Mouse (Mus musculus): ENCODE measurements around the gene Ccdc24. TPM values are rescaled to one million over a fixed set of nuclear protein-coding genes. Genes with fewer than 3 reads are reported as not detected.

Gene Ccdc24
- total and polyA plus RNA-seq, 3 experiments, result 0.19 to 0.36 TPM; not detected in 1

GRCm38 (mm10) chr4:117893376-117893775 is 21.0 kb upstream of the Ccdc24 start:
- H3K27me3 ChIP-seq (ENCODE audit: control insufficient read depth in 1 of 2, insufficient read depth in 2 of 2, low read length in 2 of 2), result no peaks in the 10 kb centered on the region
- H3K9me3 ChIP-seq (replicated peaks; ENCODE audit: insufficient read depth, low read length), result no peaks in the 10 kb centered on the region
- peaks cover 10% of the 10 kb centered on the region for H3K79me2 ChIP-seq (ENCODE audit: control insufficient read depth, insufficient read depth, low read length, poor library complexity)
- H3K4me1 ChIP-seq (ENCODE audit: control insufficient read depth in 1 of 2, insufficient read depth in 2 of 2, low read length in 2 of 2), result peaks cover 0 to 4% of the 10 kb centered on the region in 2 experiments; a peak in 2 of 4 replicates
- H3K27ac ChIP-seq (ENCODE audit: control insufficient read depth, low read depth, low read length), result no peak overlapping the region
- H3K9ac ChIP-seq (ENCODE audit: control insufficient read depth, low read depth, low read length, poor library complexity, severe bottlenecking), result no peak overlapping the region
- no peak overlapping the region for H3K4me3 ChIP-seq (ENCODE audit: control insufficient read depth in 1 of 2, insufficient read depth in 1 of 2, low read depth in 2 of 2, low read length in 2 of 2)
- no peaks in the 10 kb centered on the region for H3K36me3 ChIP-seq (ENCODE audit: control insufficient read depth in 1 of 2, insufficient read depth in 2 of 2, low read length in 2 of 2)
- DNase-seq (ENCODE audit: low read depth, low spot score), result peak; percentile 79
- TF ChIP-seq HCFC1 (IDR thresholded peaks at IDR 0.05; ENCODE audit: low read depth, low read length), result peak; percentile 31; the same call in 1 of the 2 replicates
- no peak for TF ChIP-seq MAZ (IDR thresholded peaks at IDR 0.05; ENCODE audit: low read depth, low read length)
- peak; percentile 99 for TF ChIP-seq SIN3A (IDR thresholded peaks at IDR 0.05; ENCODE audit: low read length)
- no peak for TF ChIP-seq UBTF (IDR thresholded peaks at IDR 0.05; ENCODE audit: borderline replicate concordance, insufficient read depth, low read depth, low read length)
- no peak for TF ChIP-seq MYB (IDR thresholded peaks at IDR 0.05; ENCODE audit: low read depth, low read length)
- TF ChIP-seq POLR2AphosphoS2 (IDR thresholded peaks at IDR 0.05; ENCODE audit: low read length), result no peak
- no peak for TF ChIP-seq NRF1 (IDR thresholded peaks at IDR 0.05; ENCODE audit: insufficient read depth, low read depth, low read length, poor library complexity, severe bottlenecking)
- TF ChIP-seq KAT2A (conservative IDR thresholded peaks at IDR 0.05; ENCODE audit: low read depth, low read length), result no peak
- no peak for TF ChIP-seq ELF1 (IDR thresholded peaks at IDR 0.05; ENCODE audit: low read depth, low read length)
- no peak for TF ChIP-seq USF2 (IDR thresholded peaks at IDR 0.05; ENCODE audit: borderline replicate concordance in 1 of 2, insufficient read depth in 1 of 2, low read depth in 1 of 2, low read length in 2 of 2)
- TF ChIP-seq SMC3 (IDR thresholded peaks at IDR 0.05; ENCODE audit: low read depth, low read length), result peak; percentile 15; the same call in 1 of the 2 replicates
- TF ChIP-seq MXI1 (IDR thresholded peaks at IDR 0.05; ENCODE audit: low read depth, low read length), result peak; percentile 85
- TF ChIP-seq TAL1 (IDR thresholded peaks at IDR 0.05; ENCODE audit: low read length), result no peak
- no peak for TF ChIP-seq CTCF (IDR thresholded peaks at IDR 0.05 in 2 of 3, conservative IDR thresholded peaks at IDR 0.05 in 1 of 3; ENCODE audit: control insufficient read depth in 1 of 3, insufficient read depth in 1 of 3, low read depth in 2 of 3, low read length in 3 of 3, poor library complexity in 1 of 3, severe bottlenecking in 1 of 3)
- no peak for TF ChIP-seq MYC (IDR thresholded peaks at IDR 0.05; ENCODE audit: low read depth, low read length)

GRCm38 (mm10) chr4:117891738-117892161 is 19.4 kb upstream of the Ccdc24 start, which contains the start of gene Dph2:
Gene Dph2, minus strand, starts transcription at chr4:117892032.
- Histone ChIP-seq H3K27me3 (ENCODE audit: control insufficient read depth in 1 of 2, insufficient read depth in 2 of 2, low read length in 2 of 2) (no peaks in the 10 kb centered on the region), H3K36me3 (ENCODE audit: control insufficient read depth in 1 of 2, insufficient read depth in 2 of 2, low read length in 2 of 2) (no peaks in the 10 kb centered on the region), H3K9me3 (replicated peaks; ENCODE audit: insufficient read depth, low read length) (no peaks in the 10 kb centered on the region), H3K9ac (ENCODE audit: control insufficient read depth, low read depth, low read length, poor library complexity, severe bottlenecking) (peak within 1 kb of the TSS; percentile 79), H3K79me2 (ENCODE audit: control insufficient read depth, insufficient read depth, low read length, poor library complexity) (peaks cover 13% of the 10 kb centered on the region), H3K27ac (ENCODE audit: control insufficient read depth, low read depth, low read length) (0 out of 2 replicates have a peak within 1 kb of the TSS, but pooled peaks have one; percentile 17), H3K4me3 (ENCODE audit: control insufficient read depth in 1 of 2, insufficient read depth in 1 of 2, low read depth in 2 of 2, low read length in 2 of 2) (peak within 1 kb of the TSS; percentile 88 to 91), H3K4me1 (ENCODE audit: control insufficient read depth in 1 of 2, insufficient read depth in 2 of 2, low read length in 2 of 2) (peaks cover 0 to 4% of the 10 kb centered on the region in 2 experiments; a peak in 2 of 4 replicates)
- peak; percentile 95 for DNase-seq (ENCODE audit: low read depth, low spot score)
- TF ChIP-seq RCOR1 (IDR thresholded peaks at IDR 0.05; ENCODE audit: low read depth, low read length), result no peak
- peak; percentile 92 for TF ChIP-seq MYC (IDR thresholded peaks at IDR 0.05; ENCODE audit: low read depth, low read length)
- TF ChIP-seq GATA1 (IDR thresholded peaks at IDR 0.05; ENCODE audit: low read depth, low read length), result no peak
- TF ChIP-seq MYB (IDR thresholded peaks at IDR 0.05; ENCODE audit: low read depth, low read length), result no peak
- TF ChIP-seq KAT2A (conservative IDR thresholded peaks at IDR 0.05; ENCODE audit: low read depth, low read length), result peak; percentile 91
- no peak for TF ChIP-seq CHD2 (IDR thresholded peaks at IDR 0.05; ENCODE audit: low read length)
- no peak for TF ChIP-seq TCF12 (IDR thresholded peaks at IDR 0.05; ENCODE audit: low read depth, low read length)
- no peak for TF ChIP-seq POLR2AphosphoS5 (IDR thresholded peaks at IDR 0.05; ENCODE audit: borderline replicate concordance, low read depth, low read length)
- no peak for TF ChIP-seq EP300 (IDR thresholded peaks at IDR 0.05; ENCODE audit: low read depth in 1 of 2, low read length in 2 of 2)
- TF ChIP-seq NRF1 (IDR thresholded peaks at IDR 0.05; ENCODE audit: insufficient read depth, low read depth, low read length, poor library complexity, severe bottlenecking), result no peak
- no peak for TF ChIP-seq BHLHE40 (IDR thresholded peaks at IDR 0.05; ENCODE audit: borderline replicate concordance, low read depth, low read length)
- peak; percentile 72 to 92; a peak in 3 of 4 replicates for TF ChIP-seq POLR2A (IDR thresholded peaks at IDR 0.05; ENCODE audit: control insufficient read depth in 1 of 2, insufficient read depth in 1 of 2, low read depth in 1 of 2, low read length in 2 of 2, poor library complexity in 1 of 2)
- peak; percentile 59; the same call in 1 of the 2 replicates for TF ChIP-seq TBP (IDR thresholded peaks at IDR 0.05; ENCODE audit: low read depth, low read length)
- no peak for TF ChIP-seq ZNF384 (IDR thresholded peaks at IDR 0.05; ENCODE audit: low read depth, low read length)
- TF ChIP-seq CTCF (IDR thresholded peaks at IDR 0.05 in 2 of 3, conservative IDR thresholded peaks at IDR 0.05 in 1 of 3; ENCODE audit: control insufficient read depth in 1 of 3, insufficient read depth in 1 of 3, low read depth in 2 of 3, low read length in 3 of 3, poor library complexity in 1 of 3, severe bottlenecking in 1 of 3), result no peak
- no peak for TF ChIP-seq USF2 (IDR thresholded peaks at IDR 0.05; ENCODE audit: borderline replicate concordance in 1 of 2, insufficient read depth in 1 of 2, low read depth in 1 of 2, low read length in 2 of 2)
- TF ChIP-seq SMC3 (IDR thresholded peaks at IDR 0.05; ENCODE audit: low read depth, low read length), result no peak
- TF ChIP-seq CHD1 (IDR thresholded peaks at IDR 0.05; ENCODE audit: low read depth, low read length), result no peak
- no peak for TF ChIP-seq TAL1 (IDR thresholded peaks at IDR 0.05; ENCODE audit: low read length)
- no peak for TF ChIP-seq MAFK (IDR thresholded peaks at IDR 0.05; ENCODE audit: borderline replicate concordance, low read depth, low read length)
- no peak for TF ChIP-seq POLR2AphosphoS2 (IDR thresholded peaks at IDR 0.05; ENCODE audit: low read length)
- peak; percentile 98 for TF ChIP-seq HCFC1 (IDR thresholded peaks at IDR 0.05; ENCODE audit: low read depth, low read length)
- no peak for TF ChIP-seq USF1 (IDR thresholded peaks at IDR 0.05; ENCODE audit: low read depth, low read length)
- no peak for TF ChIP-seq MAZ (IDR thresholded peaks at IDR 0.05; ENCODE audit: low read depth, low read length)

Measured in MEL (cell line).